Mouse (Mus musculus) hindbrain, embryonic 10.5 days (tissue): Measurements from ENCODE around the gene Gulp1. TPM values are rescaled to one million over a fixed set of nuclear protein-coding genes. Genes with fewer than 3 reads are reported as not detected.

Experiments
- DNase-seq: peaks from one replicate; pipeline ENCODE4 v3.0.0-alpha.2; 2017; ENCODE audit warnings: low spot score
- H3K27ac ChIP-seq: fragments of 300-500 bp; sonication (generic); 2 replicates; pipeline ENCODE4 v1.5.1; 2016; ENCODE audit warnings: mild to moderate bottlenecking, moderate library complexity
- H3K27me3 ChIP-seq: fragments of 300-500 bp; sonication (generic); 2 replicates; pipeline ENCODE4 v1.6.1; 2016; ENCODE audit warnings: mild to moderate bottlenecking; ENCODE audit not compliant: poor library complexity, insufficient read depth, severe bottlenecking
- H3K36me3 ChIP-seq: fragments of 300-500 bp; sonication (generic); 2 replicates; pipeline ENCODE4 v1.6.1; 2016; ENCODE audit warnings: mild to moderate bottlenecking, moderate library complexity
- H3K4me1 ChIP-seq: fragments of 300-500 bp; sonication (generic); replicated peaks from 2 replicates; pipeline ENCODE4 v1.6.1; 2016; ENCODE audit warnings: mild to moderate bottlenecking
- H3K4me3 ChIP-seq: fragments of 300-500 bp; sonication (generic); 2 replicates; pipeline ENCODE4 v1.5.1; 2016; ENCODE audit warnings: mild to moderate bottlenecking, moderate library complexity
- H3K9me3 ChIP-seq: fragments of 300-500 bp; sonication (generic); 2 replicates; pipeline ENCODE4 v1.6.1; 2016; ENCODE audit warnings: mild to moderate bottlenecking, moderate library complexity
- WGBS: fragments of 180-500 bp; shearing (Covaris S2); methylation state at CpG from one replicate; pipeline ENCODE4 v1.1.7; 2016; 5-methylcytosine and 5-hydroxymethylcytosine counted together
- polyA plus RNA-seq: library from polyadenylated mRNA; unstranded; fragments of >200 nt; fragmentation: Nextera tagmentation; extraction: Ambion mirVana; gene quantifications from 2 replicates; pipeline ENCODE4 v1.2.1, GENCODE M21; 2016

The Gulp1 gene
- polyA plus RNA-seq, result 15.8 and 21.2 TPM in 2 replicates

DNA sequence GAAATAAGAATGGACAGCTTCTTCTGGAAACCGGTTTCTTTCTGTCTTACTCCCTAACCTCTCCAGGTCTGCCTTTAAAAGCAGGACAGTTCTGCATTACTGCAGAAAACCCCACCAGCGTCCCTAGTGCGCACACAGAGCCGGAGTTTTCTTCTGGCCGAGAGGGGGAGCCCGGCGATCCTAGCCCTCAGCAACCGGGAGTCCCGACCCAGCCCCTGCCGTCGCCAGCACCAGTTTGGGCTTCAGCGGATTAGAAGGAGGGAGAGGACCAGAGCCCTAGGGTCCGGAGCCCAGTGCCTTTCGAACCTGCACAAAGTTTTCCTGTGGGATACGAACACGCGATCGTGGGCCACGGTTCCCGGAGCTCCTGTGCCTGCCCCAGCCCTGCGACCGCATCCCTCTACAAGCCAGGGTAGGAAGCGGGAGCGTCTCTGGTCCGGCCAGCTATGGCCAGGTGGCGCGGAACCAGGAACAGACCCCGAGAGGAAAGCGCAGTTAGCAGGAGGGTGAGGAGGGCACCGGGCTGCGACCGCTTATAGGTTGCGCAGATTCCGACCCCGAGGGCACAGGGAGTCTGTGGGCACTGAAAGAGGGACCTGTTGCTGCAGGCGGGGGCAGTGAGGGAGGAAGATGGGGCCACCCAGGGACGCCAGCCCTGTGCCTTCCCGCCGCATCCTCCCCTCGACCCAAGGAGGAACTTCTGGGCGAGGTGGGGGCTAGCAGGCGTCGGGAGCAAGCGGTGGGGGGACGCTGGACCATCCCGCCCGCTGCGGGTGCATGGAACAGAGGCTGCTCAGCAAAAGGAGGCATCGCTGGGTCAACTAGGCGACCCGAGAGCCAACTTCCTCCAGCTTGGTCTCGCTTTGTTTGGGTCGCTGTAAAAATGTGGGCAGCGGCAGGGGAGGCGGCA is at the start of gene Gulp1:
Gene Gulp1 (plus strand): TSS at position 51 of the 910 bp plus-strand sequence.
- H3K36me3 ChIP-seq, result no peaks in the 10 kb centered on the region
- H3K27ac ChIP-seq, result peak within 1 kb of the TSS; percentile 96
- no peaks in the 10 kb centered on the region for H3K9me3 ChIP-seq
- H3K27me3 ChIP-seq, result no peaks in the 10 kb centered on the region
- under 1% methylated on average over 55 of the region's 55 CpGs for WGBS
- H3K4me3 ChIP-seq, result peak within 1 kb of the TSS; percentile 83
- peaks cover 27% of the 10 kb centered on the region for H3K4me1 ChIP-seq
- DNase-seq, result peak; percentile 87

DNA sequence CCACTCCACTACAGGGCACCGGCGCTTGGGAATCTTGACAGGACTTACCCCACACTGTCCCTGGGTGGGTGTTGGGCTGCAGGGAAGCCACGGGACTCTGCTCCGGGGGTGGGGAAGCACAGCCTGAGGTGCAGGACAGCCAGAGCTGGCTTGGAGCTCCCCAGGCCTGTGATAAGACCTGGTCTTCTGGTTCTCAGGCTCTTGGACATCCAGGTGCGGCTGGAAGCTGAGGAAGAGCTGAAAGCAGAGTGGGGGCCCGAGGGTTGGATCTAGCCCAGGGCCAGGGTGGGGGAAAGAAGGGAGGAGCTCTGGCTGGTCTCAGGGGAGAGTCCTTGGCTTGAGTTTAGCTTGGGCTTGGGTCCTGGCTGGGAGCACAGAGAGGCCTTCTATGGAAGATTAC is 1.1 kb upstream of the Gulp1 start:
- Histone ChIP-seq H3K9me3 (no peaks in the 10 kb centered on the region), H3K36me3 (no peaks in the 10 kb centered on the region), H3K27ac (no peak overlapping the region), H3K4me1 (peaks cover 27% of the 10 kb centered on the region), H3K4me3 (no peak overlapping the region), H3K27me3 (no peaks in the 10 kb centered on the region)
- 80% methylated on average over 6 of the region's 6 CpGs for WGBS
- DNase-seq, result no peak

DNA sequence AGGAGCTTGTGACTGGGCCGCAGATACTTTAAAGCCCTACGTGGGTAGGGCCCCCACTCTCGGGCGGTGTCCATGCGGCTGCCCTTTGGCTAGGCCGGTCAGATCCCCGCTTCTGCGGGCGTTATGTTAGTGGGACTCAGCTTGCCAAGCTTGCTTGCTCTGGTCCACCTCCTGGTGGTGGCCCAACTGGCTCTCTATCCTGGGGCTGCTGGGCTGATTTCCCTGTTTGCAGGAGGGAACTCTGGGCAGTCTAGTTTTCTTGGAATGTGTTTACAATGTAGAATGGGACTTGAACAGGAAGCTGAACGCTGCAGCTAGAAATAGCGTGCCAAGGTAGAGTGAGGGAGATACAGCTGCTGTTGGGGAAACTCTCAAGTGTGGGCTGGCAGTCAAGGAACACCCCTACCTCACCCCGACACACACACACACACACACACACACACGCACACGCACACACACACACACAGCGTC is 1.1 kb downstream of the Gulp1 start:
- peak; percentile 77 for DNase-seq
- Histone ChIP-seq H3K27ac (peak overlapping the region; percentile 96), H3K4me1 (peaks cover 27% of the 10 kb centered on the region), H3K4me3 (peak overlapping the region; percentile 83), H3K9me3 (no peaks in the 10 kb centered on the region), H3K27me3 (no peaks in the 10 kb centered on the region), H3K36me3 (no peaks in the 10 kb centered on the region)
- 10% methylated on average over 15 of the region's 15 CpGs for WGBS

DNA sequence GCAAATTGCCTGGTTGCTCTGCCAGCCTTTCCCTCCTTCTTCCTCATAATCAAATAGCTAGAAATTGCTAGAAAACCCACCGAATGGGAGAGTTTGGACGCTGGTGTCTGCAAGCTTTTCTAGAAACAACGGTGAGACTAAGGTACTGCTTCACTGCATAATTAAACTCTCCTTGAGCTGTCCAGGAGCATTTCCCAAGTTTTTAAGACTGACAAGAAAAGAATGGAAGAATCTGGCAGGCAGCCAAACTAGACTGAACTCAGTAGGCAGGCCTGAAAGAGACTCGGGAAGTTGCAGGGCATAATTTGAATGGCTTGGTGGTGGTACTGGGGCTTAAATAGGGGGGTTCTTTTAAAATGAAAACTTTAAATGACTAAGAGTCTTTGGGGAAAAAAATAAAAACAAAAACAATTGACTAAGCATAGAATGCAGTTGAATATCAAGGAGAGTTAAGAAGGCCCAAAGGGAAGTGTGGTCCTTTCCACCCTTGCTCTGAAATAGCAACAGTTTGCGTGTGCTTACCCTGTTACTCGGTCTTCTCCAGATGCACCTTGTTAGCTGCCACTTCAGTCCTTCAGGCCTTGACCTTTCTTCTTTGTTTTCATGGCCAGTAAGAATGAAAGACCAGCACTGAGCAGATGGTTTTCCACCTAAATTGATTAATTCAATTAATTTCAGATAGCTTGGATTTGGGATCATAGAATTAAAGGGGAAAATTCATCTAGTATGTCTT is 2.0 kb downstream of the Gulp1 start:
- DNase-seq, result peak; percentile 10
- peak overlapping the region; percentile 83 for H3K4me3 ChIP-seq
- WGBS, result 44% methylated on average over 6 of the region's 6 CpGs
- H3K36me3 ChIP-seq, result no peaks in the 10 kb centered on the region
- no peaks in the 10 kb centered on the region for H3K27me3 ChIP-seq
- no peaks in the 10 kb centered on the region for H3K9me3 ChIP-seq
- H3K27ac ChIP-seq, result peak overlapping the region; percentile 53; the same call in 1 of the 2 replicates
- peaks cover 27% of the 10 kb centered on the region for H3K4me1 ChIP-seq

DNA sequence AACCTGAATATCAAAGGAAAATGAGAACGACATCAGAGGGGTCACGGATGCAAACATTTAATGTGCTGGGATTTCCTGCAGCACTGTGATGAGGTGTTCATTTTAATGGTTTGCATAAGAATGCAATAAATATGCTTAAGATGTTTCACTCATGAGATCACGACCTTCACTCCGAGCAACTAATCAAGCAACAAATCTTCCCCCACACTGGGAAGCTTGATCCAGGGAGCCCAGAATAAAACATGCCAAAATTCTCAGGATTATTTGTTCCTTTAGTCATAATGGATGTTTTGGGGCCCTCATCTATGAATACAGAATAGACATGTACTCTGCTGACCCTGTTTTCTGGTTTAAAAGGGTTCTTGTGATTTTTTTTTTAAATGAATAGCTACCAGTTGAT is 16.1 kb downstream of the Gulp1 start:
- Histone ChIP-seq H3K27me3 (no peaks in the 10 kb centered on the region), H3K36me3 (no peaks in the 10 kb centered on the region), H3K4me3 (no peak overlapping the region), H3K4me1 (no peaks in the 10 kb centered on the region), H3K9me3 (no peaks in the 10 kb centered on the region), H3K27ac (no peak overlapping the region)
- WGBS, result 89% methylated on average over 4 of the region's 4 CpGs
- no peak for DNase-seq

DNA sequence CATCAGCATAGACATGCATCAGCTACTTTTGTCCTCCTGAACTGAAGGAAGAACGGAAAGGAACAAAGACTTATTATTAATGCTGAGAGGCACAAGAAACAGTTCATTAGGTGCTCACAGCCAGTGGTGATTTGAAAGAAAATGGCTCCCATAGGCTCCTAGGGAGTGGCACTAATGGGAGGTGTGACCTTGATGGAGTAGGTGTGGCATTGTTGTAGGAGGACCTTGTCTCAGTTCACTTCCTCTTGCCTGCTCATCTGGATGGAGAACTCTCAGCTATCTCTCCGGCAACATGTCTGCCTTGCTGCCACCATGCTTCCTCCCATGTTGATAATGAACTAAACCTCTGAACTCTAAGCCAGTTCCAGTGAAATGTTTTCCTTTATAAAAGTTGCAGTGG is 17.0 kb downstream of the Gulp1 start:
- Histone ChIP-seq H3K27me3 (no peaks in the 10 kb centered on the region), H3K9me3 (no peaks in the 10 kb centered on the region), H3K4me1 (no peaks in the 10 kb centered on the region), H3K36me3 (no peaks in the 10 kb centered on the region), H3K4me3 (no peak overlapping the region), H3K27ac (no peak overlapping the region)
- WGBS, result 68% methylated on average over 2 of the region's 2 CpGs
- DNase-seq, result no peak

DNA sequence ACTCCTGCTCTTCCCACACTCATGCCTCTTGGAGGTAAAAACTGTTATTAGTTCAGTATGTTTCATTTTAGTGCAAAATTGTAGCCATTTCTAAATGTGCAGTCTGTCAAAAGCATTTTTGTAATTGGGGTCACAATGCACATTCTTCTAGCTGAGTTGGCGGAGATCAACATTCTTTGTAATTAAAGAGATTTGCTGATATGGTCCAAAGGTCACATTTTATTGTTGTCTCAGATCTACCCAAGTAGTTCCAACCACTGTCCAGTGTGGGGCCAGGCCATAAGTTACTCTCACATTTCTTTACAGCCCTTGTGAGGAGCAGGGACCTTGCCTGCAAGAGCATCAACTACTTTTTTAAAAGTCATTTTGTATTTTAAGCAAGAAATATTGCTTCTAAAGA is 24.7 kb downstream of the Gulp1 start:
- Histone ChIP-seq H3K4me1 (no peaks in the 10 kb centered on the region), H3K27me3 (no peaks in the 10 kb centered on the region), H3K27ac (no peak overlapping the region), H3K4me3 (no peak overlapping the region), H3K36me3 (no peaks in the 10 kb centered on the region), H3K9me3 (no peaks in the 10 kb centered on the region)
- WGBS, result 79% methylated on average over 1 of the region's 1 CpGs
- DNase-seq, result no peak

DNA sequence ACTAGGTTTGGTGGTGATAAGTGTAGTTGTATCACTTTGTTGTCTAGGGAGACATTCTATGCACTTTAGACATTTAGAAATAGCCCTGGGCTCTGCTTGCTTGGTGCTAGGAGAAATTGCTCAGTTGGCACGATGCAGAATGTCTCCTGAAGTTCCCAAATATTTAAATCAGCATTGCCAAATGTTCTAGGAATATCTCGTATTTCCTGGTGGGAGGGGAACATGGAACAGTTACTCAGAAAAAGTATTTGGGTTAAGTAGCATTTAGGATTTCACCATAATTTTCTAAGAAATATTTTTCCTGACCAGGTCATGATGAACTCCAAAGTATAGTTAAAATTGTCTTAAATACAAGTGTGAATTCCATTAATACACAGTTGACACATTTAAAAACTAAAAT is 25.3 kb downstream of the Gulp1 start:
- Histone ChIP-seq H3K4me1 (no peaks in the 10 kb centered on the region), H3K27ac (no peak overlapping the region), H3K36me3 (no peaks in the 10 kb centered on the region), H3K27me3 (no peaks in the 10 kb centered on the region), H3K9me3 (no peaks in the 10 kb centered on the region), H3K4me3 (no peak overlapping the region)
- 88% methylated on average over 2 of the region's 2 CpGs for WGBS
- no peak for DNase-seq

DNA sequence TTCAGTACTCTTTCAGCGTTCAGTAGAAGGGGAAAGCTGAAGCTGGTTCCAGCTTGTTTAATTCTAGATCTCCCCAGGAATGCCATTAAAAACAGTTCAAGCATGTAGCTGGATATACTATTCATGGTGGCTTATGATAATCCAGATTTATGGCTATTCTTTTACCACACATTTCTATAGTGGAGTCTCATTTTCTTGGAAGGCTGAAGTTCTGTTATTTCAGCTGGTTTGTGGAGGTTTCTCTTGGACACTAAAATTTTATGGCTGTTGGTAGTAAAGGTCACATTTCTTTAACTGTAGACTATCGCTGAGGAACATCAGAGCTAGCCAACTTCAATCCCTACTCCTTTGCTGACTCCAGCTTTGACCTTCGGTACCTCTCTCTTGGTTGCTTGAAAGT is 29.1 kb downstream of the Gulp1 start:
- no peaks in the 10 kb centered on the region for H3K36me3 ChIP-seq
- no peak overlapping the region for H3K27ac ChIP-seq
- H3K4me3 ChIP-seq, result no peak overlapping the region
- no peaks in the 10 kb centered on the region for H3K9me3 ChIP-seq
- H3K4me1 ChIP-seq, result peaks cover 7% of the 10 kb centered on the region; the same call in 1 of the 2 replicates
- H3K27me3 ChIP-seq, result no peaks in the 10 kb centered on the region
- no peak for DNase-seq
- 79% methylated on average over 3 of the region's 3 CpGs for WGBS

DNA sequence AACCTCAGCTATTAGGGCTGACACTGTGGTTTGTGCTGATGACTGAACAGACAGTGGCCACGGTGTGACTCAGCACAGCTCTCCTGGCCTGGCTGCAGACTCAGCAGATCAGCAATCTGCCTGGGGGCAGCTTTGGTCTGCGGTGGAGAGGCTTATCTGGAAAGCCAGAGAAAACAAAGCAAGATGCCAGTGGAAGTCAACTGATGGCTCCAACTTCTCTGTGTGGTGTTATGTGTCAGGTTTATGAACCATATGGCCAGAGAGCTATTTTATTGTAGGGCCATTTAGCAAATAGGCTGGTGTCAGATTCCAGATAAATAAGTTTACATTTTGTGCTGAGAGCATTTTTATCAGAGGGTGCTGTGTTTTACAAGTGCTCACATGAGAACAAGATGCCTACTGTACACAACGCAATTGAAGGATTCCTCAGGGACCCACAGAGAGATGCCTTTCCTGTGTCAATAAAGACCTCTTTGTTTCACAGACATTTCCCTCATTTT is 33.6 kb downstream of the Gulp1 start:
- H3K36me3 ChIP-seq, result no peaks in the 10 kb centered on the region
- H3K4me1 ChIP-seq, result peaks cover 7% of the 10 kb centered on the region; the same call in 1 of the 2 replicates
- H3K27me3 ChIP-seq, result no peaks in the 10 kb centered on the region
- no peak overlapping the region for H3K4me3 ChIP-seq
- DNase-seq, result peak; percentile 54
- no peak overlapping the region for H3K27ac ChIP-seq
- H3K9me3 ChIP-seq, result no peaks in the 10 kb centered on the region
- WGBS, result 28% methylated on average over 3 of the region's 3 CpGs

DNA sequence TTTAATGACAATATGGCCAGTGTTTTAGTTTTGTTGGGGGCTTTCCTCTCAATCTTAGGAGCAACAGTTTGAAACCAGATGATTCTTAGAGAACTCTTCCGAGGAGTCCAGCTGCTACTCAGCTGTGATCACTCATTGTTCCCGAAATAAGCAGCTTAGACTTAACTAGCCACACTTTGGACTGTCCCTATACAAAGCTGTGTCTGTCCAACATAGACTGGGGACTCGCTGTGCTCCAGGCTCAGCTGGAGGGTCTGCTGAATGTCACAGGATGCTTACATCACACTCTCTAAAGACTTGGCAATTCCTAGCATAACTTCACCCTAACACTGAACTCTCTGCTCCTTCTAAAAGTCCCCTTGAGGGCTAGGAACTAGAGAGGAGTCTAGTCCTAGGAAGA is 40.4 kb downstream of the Gulp1 start:
- Histone ChIP-seq H3K27me3 (no peaks in the 10 kb centered on the region), H3K4me1 (0 out of 2 replicates have a peak, but pooled peaks cover 3% of the 10 kb centered on the region), H3K9me3 (no peaks in the 10 kb centered on the region), H3K4me3 (no peak overlapping the region), H3K27ac (no peak overlapping the region), H3K36me3 (no peaks in the 10 kb centered on the region)
- 34% methylated on average over 3 of the region's 3 CpGs for WGBS
- DNase-seq, result peak; percentile 3

DNA sequence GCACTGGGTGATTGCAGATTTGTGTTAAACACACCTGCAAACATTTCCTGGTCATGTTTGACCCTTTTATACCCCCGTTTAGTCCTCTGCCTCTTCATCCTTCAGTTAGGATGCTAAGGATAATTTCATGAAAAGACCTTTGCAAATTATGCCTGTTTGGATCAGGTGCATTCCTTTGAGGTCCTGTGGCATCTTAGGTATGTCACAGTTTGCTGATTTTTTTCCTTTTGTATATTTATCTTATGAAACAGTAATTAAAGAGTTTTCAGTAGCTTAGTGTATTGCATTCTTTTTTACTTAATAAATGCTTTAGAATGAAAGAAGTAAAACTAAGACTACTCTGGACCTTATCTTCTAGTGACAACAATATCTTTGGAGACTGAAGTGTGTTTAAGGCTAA is 41.8 kb downstream of the Gulp1 start:
- no peaks in the 10 kb centered on the region for H3K27me3 ChIP-seq
- H3K4me3 ChIP-seq, result no peak overlapping the region
- 80% methylated on average over 1 of the region's 1 CpGs for WGBS
- no peak overlapping the region for H3K27ac ChIP-seq
- DNase-seq, result no peak
- H3K36me3 ChIP-seq, result no peaks in the 10 kb centered on the region
- no peaks in the 10 kb centered on the region for H3K9me3 ChIP-seq
- 0 out of 2 replicates have a peak, but pooled peaks cover 3% of the 10 kb centered on the region for H3K4me1 ChIP-seq

DNA sequence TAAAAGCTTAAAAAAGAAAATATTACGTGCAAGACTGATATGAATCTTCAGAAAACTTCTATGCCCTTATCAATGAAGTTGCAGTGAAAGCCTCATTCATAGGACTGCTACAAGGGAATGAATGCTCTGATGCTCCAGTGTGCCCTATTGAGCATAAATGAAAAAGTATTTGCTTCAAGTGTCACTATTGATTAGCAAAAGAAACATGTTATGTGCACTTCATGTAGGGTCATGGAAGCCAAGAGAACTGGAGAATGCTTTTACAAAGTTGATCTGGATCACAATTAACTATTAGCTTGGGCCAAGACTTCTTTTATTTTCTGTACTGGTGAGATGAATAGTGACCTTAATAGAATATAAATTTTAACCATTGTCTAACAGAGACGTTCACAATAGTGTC is 47.0 kb downstream of the Gulp1 start:
- no peak for DNase-seq
- Histone ChIP-seq H3K27me3 (no peaks in the 10 kb centered on the region), H3K4me1 (no peaks in the 10 kb centered on the region), H3K36me3 (no peaks in the 10 kb centered on the region), H3K4me3 (no peak overlapping the region), H3K9me3 (no peaks in the 10 kb centered on the region), H3K27ac (no peak overlapping the region)
- WGBS, result 92% methylated on average over 2 of the region's 2 CpGs
